Mouse (Mus musculus) megakaryocyte, embryonic 14.5 days (primary cell): ENCODE measurements around the gene B4gat1.

Experiments
- FLI1 ChIP-seq: IDR thresholded peaks from 2 replicates; pipeline ENCODE4 v1.6.1; 2012; ENCODE audit warnings: low read length, inconsistent platforms, mixed read lengths
- GATA1 ChIP-seq: IDR thresholded peaks from 3 replicates; pipeline ENCODE4 v1.6.1; 2012; ENCODE audit warnings: mixed read lengths, low read length, inconsistent platforms, borderline replicate concordance

DNA sequence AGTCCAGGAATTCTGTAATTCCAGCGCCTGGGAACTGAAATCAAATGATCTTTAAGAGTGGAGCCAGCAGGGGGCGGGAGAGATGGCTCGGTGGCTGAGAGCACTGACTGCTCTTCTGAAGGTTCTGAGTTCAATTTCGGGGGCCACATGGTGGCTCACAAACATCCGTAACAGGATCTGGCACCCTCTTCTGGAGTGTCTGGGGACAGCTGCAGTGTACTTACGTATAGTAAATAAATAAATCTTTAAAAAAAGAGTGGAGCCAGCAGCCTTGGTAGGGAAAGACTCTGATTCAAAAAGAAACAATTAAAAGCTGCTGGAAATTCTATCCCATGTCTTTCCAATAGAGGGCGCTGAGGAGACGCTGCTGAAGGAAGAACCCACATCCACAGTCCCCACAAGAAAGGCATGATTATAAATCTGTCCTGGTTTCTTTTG is 23.6 kb upstream of the B4gat1 start:
- no peak for TF ChIP-seq FLI1
- no peak for TF ChIP-seq GATA1
